Mouse (Mus musculus) urinary bladder, postnatal 36 days (tissue): ENCODE results near the gene Capn12.
A peak's percentile ranks its signal among the peaks of the same experiment; 100 is the strongest.

Experiments used
- DNase-seq, 2 experiments: peaks; one replicate each; pipeline ENCODE4 v3.0.0; 2022; ENCODE audit warnings: low spot score in 2 of 2, mixed read lengths in 1 of 2

Capn12 gene

DNA sequence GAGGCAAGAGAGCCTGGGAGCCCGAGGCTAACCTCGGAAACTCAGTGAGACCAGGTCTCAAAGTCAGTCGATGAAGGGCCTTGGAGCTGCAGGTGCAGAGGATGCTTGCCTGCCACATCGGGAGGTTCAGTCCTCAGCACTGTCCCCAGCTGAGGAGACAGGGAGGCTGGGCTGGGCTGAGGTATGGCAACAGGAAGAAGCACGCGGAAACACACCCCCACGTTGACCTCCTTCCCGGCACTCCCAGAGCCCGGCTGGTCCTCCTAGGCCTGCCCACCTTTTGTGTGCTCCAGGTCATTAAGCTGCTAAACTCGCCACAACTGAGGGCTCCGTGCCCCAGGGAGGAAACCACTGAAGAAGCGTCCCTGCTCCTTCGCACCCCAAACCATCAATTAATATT is at the start of gene Capn12:
Gene Capn12, plus strand, starts transcription at position 224 of the 400 bp plus-strand sequence.
- DNase-seq = no peak

DNA sequence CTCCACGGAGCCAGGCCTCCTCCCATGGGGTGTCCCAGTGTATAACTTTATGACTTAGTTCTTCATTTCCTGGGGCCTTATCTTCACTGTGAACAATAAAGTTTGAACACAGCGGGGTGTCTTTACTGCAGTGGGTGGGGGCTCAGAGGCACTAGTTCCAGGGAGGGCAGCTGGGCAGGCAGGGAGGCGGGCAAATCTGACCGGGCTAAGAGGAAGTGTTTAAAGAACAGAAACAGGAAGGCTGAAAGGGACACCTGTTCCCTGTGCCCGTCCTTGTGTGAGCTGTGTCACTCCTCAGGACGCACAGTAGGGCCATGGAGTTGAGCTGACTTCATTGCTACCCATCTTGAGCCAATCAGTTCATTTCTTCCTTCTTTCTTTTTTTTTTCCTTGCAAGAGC is 49.1 kb upstream of the Capn12 start:
- no peak for DNase-seq

DNA sequence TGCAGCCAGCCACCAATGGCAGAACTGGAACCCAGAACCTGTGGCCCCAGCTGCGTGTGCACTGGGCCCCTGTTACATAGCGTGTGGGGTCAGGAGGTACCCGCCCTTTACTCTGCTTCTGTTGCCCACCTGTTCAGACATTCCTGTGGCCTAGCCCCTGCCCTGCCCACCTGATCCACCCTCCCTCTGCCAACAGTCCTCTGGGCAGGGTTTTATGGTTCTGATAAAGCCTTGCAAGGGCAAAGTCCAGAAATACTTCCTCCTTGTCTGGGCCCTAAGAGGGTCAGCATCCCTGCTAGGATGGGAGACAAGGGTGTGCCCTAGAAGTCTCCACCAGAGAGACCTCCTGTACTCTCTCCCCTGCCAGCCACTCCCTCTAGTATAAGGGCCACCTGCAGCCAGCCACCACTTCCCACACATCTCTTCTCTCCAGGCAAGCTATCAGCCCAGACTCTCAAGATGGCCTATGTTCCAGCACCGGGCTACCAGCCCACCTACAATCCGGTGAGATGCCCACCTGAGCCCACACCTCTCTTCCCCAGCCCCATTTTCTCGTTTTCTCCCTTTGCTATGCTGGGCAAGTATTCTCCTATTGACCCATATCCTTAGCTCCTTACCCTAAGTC is 47.4 kb upstream of the Capn12 start, which contains the start of gene Lgals4:
Gene Lgals4, plus strand, starts transcription at position 132 of the 625 bp plus-strand sequence.
- DNase-seq = no peak

DNA sequence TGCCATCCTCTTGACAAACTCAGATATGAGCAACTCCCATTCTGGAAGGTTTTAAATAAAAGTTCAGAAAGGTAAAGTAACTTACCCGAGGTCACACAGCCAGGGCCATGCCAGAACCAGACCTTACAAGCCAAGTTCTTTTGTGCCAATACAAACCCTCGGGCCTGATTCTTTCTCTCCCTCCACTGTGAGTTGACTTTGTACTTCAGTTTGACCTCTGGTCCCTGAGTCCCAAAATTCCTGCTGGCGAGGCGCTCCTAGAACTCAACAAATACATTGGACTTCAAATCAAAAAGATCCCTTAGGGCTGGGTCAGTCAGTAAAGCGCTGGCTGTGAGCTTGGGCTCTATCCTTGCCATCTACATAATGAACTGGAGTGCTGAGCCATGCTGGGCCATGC is 44.3 kb upstream of the Capn12 start:
- DNase-seq = no peak

DNA sequence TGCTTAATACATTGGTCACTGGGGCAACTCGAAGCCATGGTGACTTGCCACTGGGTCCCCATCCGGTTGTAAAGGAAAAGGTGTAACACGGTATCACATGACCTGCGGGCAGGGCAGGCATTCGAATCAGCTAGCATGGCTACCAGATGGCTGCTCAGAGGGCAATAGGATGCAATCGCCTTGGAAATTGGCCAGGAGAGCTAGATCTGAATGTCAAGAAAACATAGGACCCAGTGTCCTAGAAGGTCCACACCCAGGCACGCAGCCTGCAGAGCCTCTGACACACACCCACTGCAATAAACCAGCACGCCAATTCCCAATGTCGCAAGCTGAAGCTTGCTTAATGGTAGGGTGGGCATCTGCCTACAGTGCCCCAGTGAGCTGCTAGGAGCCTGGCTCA is 42.9 kb upstream of the Capn12 start:
- DNase-seq = peak in 1 of 2 experiments; percentile 75

DNA sequence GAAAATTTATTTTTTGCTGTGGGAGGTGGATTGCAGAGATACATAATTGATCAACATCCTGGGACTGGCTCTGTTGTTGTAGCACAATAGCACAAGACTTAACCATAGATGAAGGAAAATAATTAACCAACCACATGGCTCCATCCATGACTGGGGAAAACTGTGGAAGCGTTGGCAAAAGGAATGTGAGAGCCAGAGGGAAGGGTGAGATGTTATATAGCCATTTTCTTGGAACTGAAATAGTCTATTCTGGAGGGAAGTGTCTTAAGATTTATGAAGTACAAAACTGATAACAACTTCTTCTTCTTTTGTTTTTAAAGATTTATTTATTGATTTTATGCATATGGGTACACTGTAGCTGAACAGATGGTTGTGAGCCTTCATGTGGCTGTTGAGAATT is 33.9 kb upstream of the Capn12 start:
- no peak for DNase-seq

DNA sequence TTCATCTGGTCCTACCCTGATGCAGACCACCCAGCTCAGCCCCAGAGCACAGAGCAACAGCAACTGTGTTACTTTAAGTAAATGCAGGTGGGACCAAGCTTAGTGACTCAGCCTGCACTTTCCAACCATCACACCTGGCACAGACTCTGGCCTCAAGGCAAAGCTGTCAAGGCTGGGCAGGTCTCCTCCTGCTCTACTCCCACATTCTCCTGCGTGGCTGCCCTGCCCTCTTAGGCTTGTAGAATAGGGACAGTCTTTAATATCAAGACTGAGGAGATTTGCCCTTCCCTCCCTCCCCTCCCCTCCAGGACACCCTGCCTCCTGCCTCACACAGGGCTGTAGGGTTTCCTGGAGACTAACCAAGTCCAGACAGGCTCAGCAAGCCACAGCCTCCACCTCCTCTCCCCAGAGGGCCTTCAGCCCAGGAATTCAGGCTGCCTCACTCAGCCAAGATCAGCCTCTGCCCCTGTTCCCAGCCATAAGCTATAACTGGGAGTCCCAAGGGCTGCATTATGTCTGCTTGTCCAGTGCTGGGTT is 31.5 kb upstream of the Capn12 start:
- peak in 1 of 2 experiments; percentile 62 for DNase-seq

DNA sequence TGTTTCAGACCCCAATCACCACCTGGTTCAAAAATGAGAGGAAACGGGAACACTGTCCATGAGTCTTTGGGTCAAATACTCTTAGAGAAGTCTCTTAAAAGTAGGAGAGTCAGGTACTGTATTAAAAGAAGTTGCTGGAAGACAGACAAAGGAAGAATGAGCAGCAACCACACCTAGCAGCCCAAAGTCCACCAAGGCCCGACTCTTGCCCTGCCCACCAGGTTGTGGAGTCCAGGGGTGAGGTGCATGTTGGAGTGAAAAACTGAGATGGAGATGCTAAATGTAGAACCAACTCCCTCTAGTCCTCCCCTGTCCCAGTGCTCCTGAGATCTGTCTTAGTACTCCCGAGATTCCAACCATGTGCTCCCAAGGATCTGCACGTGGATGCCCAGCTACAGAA is 30.6 kb upstream of the Capn12 start:
- no peak for DNase-seq

DNA sequence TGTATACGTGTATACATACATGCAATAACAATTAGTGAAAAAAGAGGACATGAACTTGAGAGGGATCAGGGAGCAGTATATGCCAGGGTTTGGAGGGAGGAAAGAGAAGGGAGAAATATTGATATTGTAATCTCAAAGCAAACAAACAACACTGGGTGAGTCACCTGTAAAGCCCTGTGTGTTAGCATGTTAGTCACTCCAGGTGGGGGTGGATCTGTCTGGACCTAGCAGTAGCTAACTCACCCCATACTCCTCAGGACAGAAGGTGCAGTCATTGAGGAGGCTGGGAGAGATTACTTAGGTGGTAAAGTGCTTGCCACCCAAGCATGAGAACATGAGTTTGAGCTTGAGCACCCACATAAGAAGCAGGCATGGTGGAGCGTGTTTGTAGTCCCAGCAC is 21.3 kb upstream of the Capn12 start:
- no peak for DNase-seq

DNA sequence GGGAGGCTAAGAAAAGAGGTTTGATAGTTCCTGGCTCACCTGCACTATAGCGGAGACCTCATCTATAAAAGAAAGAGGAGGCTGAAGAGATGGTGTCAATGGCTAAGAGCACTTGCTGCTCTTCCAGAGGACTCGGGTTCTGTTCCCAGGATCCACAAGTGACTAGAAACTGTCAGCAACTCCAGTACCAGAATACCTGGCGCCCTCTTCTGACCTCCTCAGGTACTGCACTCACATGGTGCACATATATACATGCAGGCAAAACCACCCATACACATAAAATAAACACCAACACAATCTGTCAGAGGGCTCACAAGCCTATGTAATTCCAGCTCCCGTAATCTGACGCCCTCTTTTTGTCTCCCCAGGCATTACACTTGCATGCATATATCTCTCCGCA is 20.3 kb upstream of the Capn12 start:
- DNase-seq = no peak

DNA sequence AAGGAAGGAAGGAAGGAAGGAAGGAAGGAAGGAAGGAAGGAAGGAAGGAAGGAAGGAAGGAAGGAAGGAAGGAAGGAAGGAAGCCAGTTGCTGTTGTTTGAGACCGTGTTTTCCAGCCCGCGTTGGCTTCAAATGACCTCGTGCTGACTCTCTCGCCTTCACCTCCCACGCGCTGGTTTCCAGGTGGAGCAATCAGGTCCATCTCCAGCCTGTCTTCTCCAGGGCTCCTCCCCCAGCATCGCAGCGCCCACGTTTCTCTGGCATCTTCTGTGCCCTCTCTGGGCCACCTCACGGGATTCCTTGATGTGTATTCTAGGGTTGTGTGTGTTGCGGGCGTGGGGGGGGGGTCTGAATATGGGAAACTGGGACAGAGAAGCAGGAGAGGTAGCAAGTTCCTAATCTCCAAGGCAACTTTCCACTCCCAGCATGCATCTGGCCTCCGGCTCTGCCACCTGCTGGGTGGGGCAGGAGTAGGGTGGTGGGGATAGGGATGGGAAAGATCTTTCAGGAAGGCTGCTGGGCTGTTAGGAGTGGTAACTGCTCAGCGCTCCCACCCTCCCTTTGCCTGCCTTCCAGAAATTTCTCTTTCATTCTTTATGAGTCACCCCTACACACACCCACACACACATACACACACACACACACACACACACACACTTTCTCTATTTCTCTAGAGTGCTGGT is 18.3 kb upstream of the Capn12 start:
- peak in 1 of 2 experiments; percentile 24 for DNase-seq

DNA sequence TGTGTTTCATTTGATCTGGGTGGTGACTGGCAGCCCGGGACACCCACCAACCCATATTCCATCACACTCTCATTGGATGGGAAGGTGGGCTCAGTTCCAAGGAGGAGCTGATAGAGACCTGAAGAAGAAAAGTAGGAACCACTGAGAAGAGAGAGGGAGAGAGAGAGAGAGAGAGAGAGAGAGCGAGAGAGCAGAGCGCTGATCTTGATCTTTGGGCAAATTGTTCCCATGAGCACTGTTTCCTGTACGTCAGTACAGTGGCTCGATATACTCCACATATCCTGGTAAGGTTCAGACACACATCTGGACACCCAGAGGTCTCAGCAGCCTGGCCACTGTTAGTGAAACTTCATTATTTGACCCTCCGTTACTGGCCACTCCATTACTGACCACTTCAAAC is 17.7 kb upstream of the Capn12 start, which contains the start of gene Lgals7:
Gene Lgals7, plus strand, starts transcription at position 314 of the 400 bp plus-strand sequence.
- DNase-seq = no peak

DNA sequence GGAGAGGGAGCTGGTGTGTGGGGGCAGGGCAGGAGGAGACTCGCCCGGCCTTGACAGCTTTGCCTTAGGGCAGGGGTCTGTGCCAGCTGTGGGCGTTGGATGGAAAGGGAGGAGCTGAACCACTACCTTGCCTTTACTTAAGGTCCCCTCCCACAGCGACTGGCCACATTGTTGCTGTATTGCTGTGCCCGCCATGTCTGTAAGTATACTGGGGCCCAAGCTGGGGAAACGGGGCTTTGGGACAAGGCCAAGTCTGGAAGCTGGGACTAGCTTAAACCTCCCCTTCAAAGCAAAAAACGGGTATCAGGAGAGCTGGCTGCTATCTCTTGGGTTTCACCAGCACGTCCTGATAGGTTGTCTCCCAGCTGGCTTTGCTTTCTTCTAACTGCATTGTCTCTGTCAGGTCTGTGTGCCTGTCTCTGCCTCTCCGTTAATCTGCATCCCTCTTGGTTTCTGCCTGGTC is 16.9 kb upstream of the Capn12 start:
- no peak for DNase-seq

DNA sequence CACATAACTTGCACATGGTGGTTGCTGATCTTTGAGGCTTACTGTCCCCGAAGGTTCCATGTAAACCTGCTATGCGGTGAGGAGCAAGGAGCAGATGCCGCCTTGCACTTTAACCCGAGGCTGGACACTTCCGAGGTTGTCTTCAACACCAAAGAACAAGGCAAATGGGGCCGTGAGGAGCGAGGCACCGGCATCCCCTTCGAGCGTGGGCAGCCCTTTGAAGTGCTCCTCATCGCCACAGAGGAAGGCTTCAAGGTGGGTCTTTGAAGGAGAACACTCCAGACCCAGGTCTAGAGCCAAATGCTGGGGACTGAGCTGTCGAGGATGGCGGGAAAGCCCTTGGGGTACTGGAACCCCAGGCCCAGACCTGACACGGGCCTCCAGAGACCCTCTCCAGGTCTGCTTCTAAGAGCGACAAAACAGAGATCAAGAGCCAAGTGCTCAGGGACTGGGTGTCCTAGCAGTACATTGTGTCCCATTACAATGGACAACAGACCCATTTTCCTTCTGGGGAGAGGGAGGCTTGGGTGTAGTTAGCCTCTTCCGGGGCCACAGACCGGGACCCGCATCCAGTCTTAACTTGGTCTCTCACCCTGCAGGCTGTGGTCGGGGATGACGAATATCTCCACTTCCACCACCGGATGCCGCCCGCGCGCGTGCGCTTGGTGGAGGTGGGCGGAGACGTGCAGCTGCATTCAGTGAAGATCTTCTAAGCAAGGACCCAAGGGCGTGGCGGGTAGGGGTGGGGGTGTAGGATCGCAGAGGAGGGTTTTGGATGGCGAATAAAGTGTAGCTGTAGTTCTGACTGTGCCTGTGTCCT is 15.5 kb upstream of the Capn12 start:
- peak; percentile 78 to 84 for DNase-seq

DNA sequence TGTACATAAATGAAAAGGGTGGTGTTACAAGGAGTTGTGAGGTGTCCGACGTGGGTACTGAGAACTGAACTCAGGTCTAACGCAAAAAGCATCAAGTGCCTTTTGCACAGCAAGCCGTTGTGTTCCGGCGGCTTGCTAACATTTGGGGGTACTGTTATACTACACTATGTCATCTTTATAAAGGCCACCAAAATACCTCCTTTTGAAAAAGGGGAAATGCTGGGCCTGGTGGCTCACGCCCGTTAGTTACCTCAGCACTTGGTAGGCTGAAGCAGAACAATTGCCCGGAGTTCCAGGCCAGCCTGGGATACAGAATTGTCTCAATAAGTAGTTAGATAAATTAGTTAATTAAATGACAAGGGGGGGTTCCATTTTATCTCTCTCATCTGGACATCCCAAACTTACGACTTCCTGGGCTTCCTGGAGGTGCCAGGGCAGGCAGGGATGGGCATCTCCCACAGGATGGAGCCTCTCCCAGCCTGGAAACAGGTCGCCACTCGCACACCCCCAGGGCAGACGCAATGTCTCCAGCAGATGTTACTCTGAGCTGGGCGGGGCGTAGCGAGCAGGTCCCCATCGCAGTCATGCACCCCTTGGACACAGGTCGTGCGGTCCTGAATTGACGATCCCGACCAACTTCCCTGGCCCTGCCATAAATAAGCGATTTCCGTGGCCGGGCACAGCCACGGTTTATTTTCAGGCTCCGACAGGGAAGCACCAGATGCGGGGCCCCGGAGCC is 14.3 kb upstream of the Capn12 start:
- DNase-seq = no peak

DNA sequence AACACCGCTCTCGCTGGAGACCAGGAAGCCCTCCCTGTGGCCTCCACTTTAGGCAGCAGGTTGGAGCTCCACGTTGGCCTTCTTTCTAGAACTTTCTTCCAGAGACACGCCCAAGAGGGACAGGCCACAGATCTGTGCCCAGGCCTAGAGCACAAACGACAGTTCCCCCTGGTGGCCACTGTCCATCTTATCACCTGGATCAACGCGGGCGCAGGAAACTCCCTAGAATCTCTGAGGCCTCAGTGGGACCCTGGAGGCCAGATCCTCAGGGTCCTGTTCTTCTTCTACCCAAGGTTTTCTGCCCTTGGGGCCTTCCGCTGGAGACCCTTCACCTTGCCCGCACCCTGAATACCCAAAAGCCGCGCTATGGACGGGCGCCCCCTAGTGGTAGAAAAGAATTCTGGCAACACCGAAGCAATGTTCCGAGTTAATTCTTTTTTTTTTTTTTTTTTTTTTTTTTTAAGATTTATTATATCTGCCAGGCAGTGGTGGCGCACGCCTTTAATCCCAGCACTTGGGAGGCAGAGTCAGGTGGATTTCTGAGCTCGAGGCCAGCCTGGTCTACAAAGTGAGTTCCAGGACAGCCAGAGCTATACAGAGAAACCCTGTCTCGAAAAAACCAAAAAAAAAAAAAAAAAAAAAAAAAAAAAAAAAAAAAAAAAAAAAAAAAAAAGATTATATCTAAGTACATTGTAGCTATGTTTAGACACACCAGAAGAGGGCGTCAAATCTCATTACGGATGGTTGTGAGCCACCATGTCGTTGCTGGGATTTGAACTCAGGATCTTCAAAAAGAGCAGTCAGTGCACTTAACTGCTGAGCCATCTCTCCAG is 13.5 kb upstream of the Capn12 start:
- peak; percentile 68 to 73 for DNase-seq

DNA sequence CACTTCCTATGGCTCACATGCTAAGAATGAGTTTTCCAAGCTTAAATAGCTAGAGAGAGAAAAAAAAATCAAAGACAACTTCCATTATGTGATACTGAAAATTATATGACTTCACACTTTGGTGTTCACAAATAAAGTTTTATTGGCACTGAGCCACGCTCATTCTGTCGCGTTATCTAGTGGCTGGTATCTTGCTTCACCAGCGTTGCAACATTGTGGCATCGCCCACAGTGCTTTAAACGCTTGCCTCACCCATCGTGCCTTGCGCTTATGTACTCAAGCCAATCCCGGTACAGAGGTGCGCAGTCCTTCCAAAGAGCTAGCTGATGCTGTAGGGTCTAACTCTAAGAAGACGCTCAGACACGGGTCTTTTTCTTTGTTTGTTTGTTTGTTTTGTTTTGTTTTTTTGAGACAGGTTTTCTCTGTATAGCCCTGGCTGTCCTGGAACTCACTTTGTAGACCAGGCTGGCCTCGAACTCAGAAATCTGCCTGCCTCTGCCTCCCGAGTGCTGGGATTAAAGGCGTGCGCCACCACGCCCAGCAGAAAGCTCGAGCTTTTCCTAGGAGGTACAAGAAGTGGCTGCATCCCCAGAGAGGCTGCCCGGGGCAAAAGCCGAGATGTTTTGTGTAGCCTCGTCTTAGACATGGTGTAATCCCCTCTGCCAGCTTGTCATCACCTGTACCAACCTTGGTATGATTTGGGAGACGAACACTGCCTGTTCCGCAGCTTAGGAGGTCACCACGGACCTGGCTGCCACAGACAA is 10.1 kb upstream of the Capn12 start:
- DNase-seq = no peak

DNA sequence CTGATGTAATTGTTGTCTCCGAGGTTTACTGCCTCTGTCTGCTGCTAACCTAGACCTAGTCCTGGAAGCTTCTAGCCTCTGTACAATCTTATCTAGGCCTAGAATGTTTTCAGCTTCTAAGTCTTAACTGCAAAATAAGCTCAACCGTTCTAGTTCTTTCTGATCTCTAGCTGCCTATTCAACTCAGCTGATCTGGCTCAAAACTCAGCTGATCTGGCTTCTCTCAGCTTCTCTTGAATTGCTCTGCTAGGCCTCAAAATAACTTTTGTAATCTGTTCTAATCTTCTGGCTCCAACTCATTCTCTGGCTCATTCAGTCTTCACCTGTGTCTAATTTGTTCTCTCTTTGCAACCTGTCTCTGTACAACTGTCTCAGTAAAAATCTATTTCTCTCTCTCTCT is 6.7 kb upstream of the Capn12 start:
- DNase-seq = no peak

DNA sequence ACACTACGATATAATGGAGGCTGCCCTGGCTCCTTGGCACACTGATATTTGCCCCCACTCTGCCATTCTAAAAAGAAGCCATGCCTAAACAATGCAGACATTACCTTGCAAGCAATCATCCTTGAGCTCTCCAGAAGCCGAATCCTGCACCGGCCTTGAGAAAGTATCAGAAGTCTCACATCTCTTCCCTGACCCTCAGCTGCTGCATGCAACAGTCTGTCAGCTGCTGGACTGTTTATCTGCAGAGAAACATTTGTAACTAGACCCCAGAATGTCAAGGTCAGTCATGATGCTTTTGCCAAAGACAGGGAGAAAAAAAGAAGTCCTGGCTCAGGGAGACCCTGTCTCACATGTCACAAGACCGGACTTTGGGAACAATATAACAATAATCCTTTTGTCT is 5.1 kb upstream of the Capn12 start:
- DNase-seq = no peak

DNA sequence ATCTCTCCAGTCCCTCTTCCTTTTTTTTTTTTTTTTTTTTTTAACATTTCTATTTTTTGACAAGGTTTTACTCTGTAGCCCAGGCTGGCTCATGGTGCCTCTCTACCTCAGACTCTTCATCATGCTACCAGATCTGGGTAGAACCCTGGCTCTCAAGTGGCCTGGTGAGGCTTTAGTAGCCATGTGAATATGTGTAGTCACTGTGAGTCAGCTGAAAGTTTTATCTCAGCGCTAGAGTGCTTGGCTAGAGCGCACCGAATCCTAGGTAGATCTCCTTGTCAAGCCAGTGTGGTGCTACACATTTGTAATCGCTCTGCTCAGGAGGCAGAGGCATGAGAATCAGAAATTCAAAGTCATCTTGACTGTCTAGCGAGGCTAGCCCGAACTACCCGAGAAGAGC is 4.1 kb upstream of the Capn12 start:
- no peak for DNase-seq
